Mouse (Mus musculus) hindbrain, embryonic 13.5 days (tissue): ENCODE results near the gene Uqcc3. TPM values are rescaled to one million over a fixed set of nuclear protein-coding genes. Genes with fewer than 3 reads are reported as not detected.
"Not testable (repeated sequence)": the region's sequence is repeated elsewhere in the genome, so short reads cannot be mapped to it uniquely, and the experiment has no call there.

Experiments
- ATAC-seq: fragments of 200-750 bp; cut with Nextera tagmentation; 2 replicates; pipeline ENCODE4 v1.8.0; 2017; ENCODE audit warnings: moderate TSS enrichment; ENCODE audit not compliant: low FRiP score
- H3K27ac ChIP-seq: fragments of 300-500 bp; sonication (generic); 2 replicates; pipeline ENCODE4 v1.5.1; 2015; ENCODE audit warnings: inconsistent platforms, mild to moderate bottlenecking, moderate library complexity
- H3K27me3 ChIP-seq: fragments of 300-500 bp; sonication (generic); 2 replicates; pipeline ENCODE4 v1.6.1; 2015; ENCODE audit warnings: mild to moderate bottlenecking, inconsistent platforms
- H3K36me3 ChIP-seq: fragments of 300-500 bp; sonication (generic); 2 replicates; pipeline ENCODE4 v1.6.1; 2015; ENCODE audit warnings: mild to moderate bottlenecking, inconsistent platforms
- H3K4me1 ChIP-seq: fragments of 300-500 bp; sonication (generic); replicated peaks from 2 replicates; pipeline ENCODE4 v1.6.1; 2015; ENCODE audit warnings: inconsistent platforms
- H3K4me2 ChIP-seq: fragments of 300-500 bp; sonication (generic); 2 replicates; pipeline ENCODE4 v1.6.1; 2015; ENCODE audit warnings: inconsistent platforms, mild to moderate bottlenecking, moderate library complexity
- H3K4me3 ChIP-seq: fragments of 300-500 bp; sonication (generic); 2 replicates; pipeline ENCODE4 v1.5.1; 2015; ENCODE audit warnings: mild to moderate bottlenecking, inconsistent platforms
- H3K9ac ChIP-seq: fragments of 300-500 bp; sonication (generic); 2 replicates; pipeline ENCODE4 v1.6.1; 2015; ENCODE audit warnings: mild to moderate bottlenecking, inconsistent platforms
- H3K9me3 ChIP-seq: fragments of 300-500 bp; sonication (generic); 2 replicates; pipeline ENCODE4 v1.6.1; 2016; ENCODE audit warnings: inconsistent platforms
- WGBS: fragments of 180-500 bp; shearing (Covaris S2); methylation state at CpG from one replicate; pipeline ENCODE4 v1.1.7; 2015; 5-methylcytosine and 5-hydroxymethylcytosine counted together
- polyA plus RNA-seq: library from polyadenylated mRNA; unstranded; fragments of >200 nt; fragmentation: Nextera tagmentation; extraction: Ambion mirVana; gene quantifications from 2 replicates; pipeline ENCODE4 v1.2.1, GENCODE M21; 2015

Uqcc3 gene
- polyA plus RNA-seq, 1 experiment from 2014 or later, result 72.3 TPM

- Histone ChIP-seq H3K27me3 (no peaks in the 10 kb centered on the region), H3K9me3 (no peaks in the 10 kb centered on the region), H3K27ac (peak within 1 kb of the TSS; percentile 86), H3K9ac (peak within 1 kb of the TSS; percentile 81), H3K4me1 (peaks cover 25% of the 10 kb centered on the region), H3K4me2 (peak within 1 kb of the TSS; percentile 76), H3K36me3 (peaks cover 7% of the 10 kb centered on the region; the same call in 1 of the 2 replicates), H3K4me3 (peak within 1 kb of the TSS; percentile 62)
- peak; percentile 95 for ATAC-seq
- WGBS, result under 1% methylated on average over 58 of the region's 58 CpGs
Observed at GRCm38 (mm10) chr19:8888511-8889385, 8.0 kb upstream of the Uqcc3 start, which contains the start of the genes 1810009A15Rik and Gm49416. Gene 1810009A15Rik, plus strand, starts transcription at chr19:8888853. Gene Gm49416, plus strand, starts transcription at chr19:8888926.

GRCm38 (mm10) chr19:8887585-8888463, 7.1 kb upstream of the Uqcc3 start:
- Histone ChIP-seq H3K27me3 (no peaks in the 10 kb centered on the region), H3K36me3 (peaks cover 7% of the 10 kb centered on the region; the same call in 1 of the 2 replicates), H3K9ac (peak overlapping the region; percentile 81), H3K4me3 (peak overlapping the region; percentile 62), H3K4me1 (peaks cover 19% of the 10 kb centered on the region), H3K9me3 (no peaks in the 10 kb centered on the region), H3K4me2 (peak overlapping the region; percentile 76), H3K27ac (peak overlapping the region; percentile 86)
- ATAC-seq, result no peak
- WGBS, result 17% methylated on average over 19 of the region's 19 CpGs

GRCm38 (mm10) chr19:8886916-8887584, 6.3 kb upstream of the Uqcc3 start:
- H3K27ac ChIP-seq, result no peak overlapping the region
- H3K36me3 ChIP-seq, result peaks cover 7% of the 10 kb centered on the region; the same call in 1 of the 2 replicates
- H3K9ac ChIP-seq, result no peak overlapping the region
- H3K9me3 ChIP-seq, result no peaks in the 10 kb centered on the region
- H3K4me1 ChIP-seq, result peaks cover 16% of the 10 kb centered on the region
- ATAC-seq, result no peak
- H3K27me3 ChIP-seq, result no peaks in the 10 kb centered on the region
- 0 out of 2 replicates have a peak overlapping the region, but pooled peaks have one; percentile 76 for H3K4me2 ChIP-seq
- 50% methylated on average over 1 of the region's 1 CpGs for WGBS
- H3K4me3 ChIP-seq, result no peak overlapping the region

DNA sequence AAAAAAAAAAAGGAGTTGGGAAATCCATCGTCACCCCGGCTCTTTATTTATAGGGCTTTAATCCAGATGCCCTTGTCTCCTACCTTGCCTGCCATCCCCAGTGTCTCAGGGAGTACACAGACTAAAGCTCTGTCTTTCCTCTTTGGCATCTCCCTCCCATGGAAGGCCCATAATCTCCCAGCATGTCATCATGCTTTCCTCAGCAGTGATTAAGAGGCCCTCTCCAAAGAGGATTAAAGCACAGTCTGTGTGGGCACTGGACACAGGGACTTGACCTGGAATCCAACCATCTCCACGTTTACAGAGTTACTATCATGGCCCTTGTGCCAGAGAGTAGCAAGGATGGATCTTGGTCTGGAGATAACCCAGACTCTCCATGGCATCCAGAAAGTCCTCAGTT, 2.9 kb upstream of the Uqcc3 start, which contains the start of the genes Lbhd1 and Gm49403:
Gene Lbhd1 (plus strand): TSS at position 117 of the 400 bp plus-strand sequence.
Gene Gm49403 (plus strand): TSS at position 315 of the 400 bp plus-strand sequence.
- Histone ChIP-seq H3K9me3 (no peaks in the 10 kb centered on the region), H3K4me1 (peaks cover 24% of the 10 kb centered on the region), H3K4me3 (no peak within 1 kb of the TSS), H3K27me3 (no peaks in the 10 kb centered on the region), H3K36me3 (no peaks in the 10 kb centered on the region), H3K9ac (no peak within 1 kb of the TSS), H3K27ac (no peak within 1 kb of the TSS), H3K4me2 (no peak within 1 kb of the TSS)
- 84% methylated on average over 3 of the region's 3 CpGs for WGBS
- ATAC-seq, result no peak

- Histone ChIP-seq H3K9me3 (no peaks in the 10 kb centered on the region), H3K4me2 (peak overlapping the region; percentile 68), H3K27me3 (no peaks in the 10 kb centered on the region), H3K4me1 (peaks cover 16% of the 10 kb centered on the region), H3K4me3 (peak overlapping the region; percentile 81), H3K27ac (peak overlapping the region; percentile 91; the same call in 1 of the 2 replicates), H3K9ac (peak overlapping the region; percentile 95), H3K36me3 (peaks cover 11% of the 10 kb centered on the region)
- ATAC-seq, result 0 out of 2 replicates have a peak, but pooled peaks have one; percentile 3
- WGBS, result 14% methylated on average over 3 of the region's 3 CpGs
Observed at GRCm38 (mm10) chr19:8881034-8881392, 290 bp upstream of the Uqcc3 start.

GRCm38 (mm10) chr19:8875031-8875430, 5.7 kb downstream of the Uqcc3 start:
- Histone ChIP-seq H3K9me3 (no peaks in the 10 kb centered on the region), H3K9ac (no peak overlapping the region; the same call in 1 of the 2 replicates), H3K36me3 (peaks cover 42% of the 10 kb centered on the region), H3K4me3 (no peak overlapping the region), H3K27me3 (no peaks in the 10 kb centered on the region), H3K27ac (no peak overlapping the region), H3K4me2 (no peak overlapping the region), H3K4me1 (peaks cover 31% of the 10 kb centered on the region)
- 96% methylated on average over 7 of the region's 7 CpGs for WGBS
- no peak for ATAC-seq

DNA sequence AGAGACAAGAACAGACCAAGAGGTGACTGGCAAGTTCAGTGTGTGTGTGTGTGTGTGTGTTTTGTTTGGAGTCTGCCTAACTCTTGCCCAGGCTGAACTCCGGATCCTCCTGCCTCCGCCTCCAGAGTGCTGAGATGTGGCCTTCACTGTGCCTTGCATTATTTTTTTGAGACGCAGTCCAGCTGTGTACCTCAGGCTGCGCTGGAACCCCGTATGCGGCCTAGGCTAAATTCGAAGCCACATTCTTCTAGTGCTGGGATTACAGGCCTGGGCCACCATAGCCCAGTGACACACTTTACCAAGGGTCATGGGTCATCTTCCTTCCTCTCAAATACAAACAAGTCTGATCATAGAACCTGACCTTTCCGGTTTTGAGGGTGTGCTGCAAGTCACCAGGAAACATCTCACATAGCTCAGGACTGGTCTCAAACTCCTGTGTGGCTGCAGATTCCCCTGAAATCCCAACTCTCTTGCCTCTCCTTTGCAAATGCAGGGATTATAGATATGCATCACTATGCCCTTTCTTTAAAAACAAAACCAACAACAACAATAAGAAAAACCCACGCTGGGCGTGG, 8.4 kb downstream of the Uqcc3 start:
- Histone ChIP-seq H3K9ac (peak overlapping the region; percentile 98), H3K9me3 (no peaks in the 10 kb centered on the region), H3K27ac (peak overlapping the region; percentile 85; the same call in 1 of the 2 replicates), H3K36me3 (peaks cover 42% of the 10 kb centered on the region), H3K4me2 (peak overlapping the region; percentile 97), H3K4me3 (peak overlapping the region; percentile 92), H3K27me3 (no peaks in the 10 kb centered on the region), H3K4me1 (peaks cover 18% of the 10 kb centered on the region)
- ATAC-seq, result no peak
- WGBS, result 72% methylated on average over 10 of the region's 10 CpGs

GRCm38 (mm10) chr19:8871267-8872186, 9.2 kb downstream of the Uqcc3 start, which contains the start of gene Ubxn1:
Gene Ubxn1, plus strand, starts transcription at chr19:8871496.
- H3K4me1 ChIP-seq, result peaks cover 18% of the 10 kb centered on the region
- H3K36me3 ChIP-seq, result peaks cover 36% of the 10 kb centered on the region
- no peaks in the 10 kb centered on the region for H3K9me3 ChIP-seq
- ATAC-seq, result peak; percentile 98
- peak within 1 kb of the TSS; percentile 97 for H3K4me2 ChIP-seq
- no peaks in the 10 kb centered on the region for H3K27me3 ChIP-seq
- WGBS, result 1% methylated on average over 59 of the region's 59 CpGs
- H3K9ac ChIP-seq, result peak within 1 kb of the TSS; percentile 98
- H3K27ac ChIP-seq, result peak within 1 kb of the TSS; percentile 85
- H3K4me3 ChIP-seq, result peak within 1 kb of the TSS; percentile 92

GRCm38 (mm10) chr19:8870838-8871237, 9.9 kb downstream of the Uqcc3 start:
- peak; percentile 35 for ATAC-seq
- no peaks in the 10 kb centered on the region for H3K9me3 ChIP-seq
- 62% methylated on average over 9 of the region's 9 CpGs for WGBS

GRCm38 (mm10) chr19:8870381-8870780, 10.3 kb downstream of the Uqcc3 start:
- H3K4me3 ChIP-seq, H3K27me3 ChIP-seq: not testable (repeated sequence)
- 80% methylated on average over 3 of the region's 3 CpGs for WGBS

More at GRCm38 (mm10) chr19:8870838-8871237, 9.9 kb downstream of the Uqcc3 start:
- H3K4me1 ChIP-seq, result peaks cover 18% of the 10 kb centered on the region
- H3K27me3 ChIP-seq, result no peaks in the 10 kb centered on the region
- H3K27ac ChIP-seq, result peak overlapping the region; percentile 84
- peaks cover 29% of the 10 kb centered on the region for H3K36me3 ChIP-seq
- H3K4me3 ChIP-seq, result peak overlapping the region; percentile 92
- H3K9ac ChIP-seq, result peak overlapping the region; percentile 98
- peak overlapping the region; percentile 54 for H3K4me2 ChIP-seq

More at GRCm38 (mm10) chr19:8870381-8870780, 10.3 kb downstream of the Uqcc3 start:
- Histone ChIP-seq H3K4me2 (peak overlapping the region; percentile 54), H3K4me1 (peaks cover 18% of the 10 kb centered on the region), H3K36me3 (peaks cover 24% of the 10 kb centered on the region)
- ATAC-seq, H3K9me3 ChIP-seq, H3K27ac ChIP-seq, H3K9ac ChIP-seq: not testable (repeated sequence)
